Mouse (Mus musculus) cerebellum, adult 8-10 months (tissue): ENCODE results near the gene Kras.

ENCODE experiments used
- DNase-seq: peaks from one replicate; pipeline ENCODE4 v3.0.0; 2022

Kras gene

GRCm38 (mm10) chr6:145249291-145250184 is 501 bp downstream of the Kras start:
- DNase-seq: peak; percentile 65

GRCm38 (mm10) chr6:145247886-145248285 is 2.2 kb downstream of the Kras start:
- no peak for DNase-seq

GRCm38 (mm10) chr6:145246841-145247240 is 3.2 kb downstream of the Kras start:
- DNase-seq: no peak

GRCm38 (mm10) chr6:145242521-145242920 is 7.5 kb downstream of the Kras start:
- no peak for DNase-seq

GRCm38 (mm10) chr6:145240285-145240684 is 9.8 kb downstream of the Kras start:
- no peak for DNase-seq

- no peak for DNase-seq
Observed at GRCm38 (mm10) chr6:145237148-145237547, 12.9 kb downstream of the Kras start.

- no peak for DNase-seq
Observed at GRCm38 (mm10) chr6:145235367-145235766, 14.7 kb downstream of the Kras start.

GRCm38 (mm10) chr6:145234391-145234790 is 15.6 kb downstream of the Kras start:
- DNase-seq: no peak

GRCm38 (mm10) chr6:145226296-145226695 is 23.7 kb downstream of the Kras start:
- DNase-seq: no peak

GRCm38 (mm10) chr6:145224246-145224645 is 25.8 kb downstream of the Kras start:
- DNase-seq: no peak

GRCm38 (mm10) chr6:145215826-145216225 is 34.2 kb downstream of the Kras start:
- no peak for DNase-seq

- no peak for DNase-seq
Observed at GRCm38 (mm10) chr6:145213916-145214315, 36.1 kb downstream of the Kras start.

- DNase-seq: peak; percentile 16
Observed at GRCm38 (mm10) chr6:145211376-145212305, 38.4 kb downstream of the Kras start.

- peak; percentile 98 for DNase-seq
Observed at GRCm38 (mm10) chr6:145210816-145211338, 39.2 kb downstream of the Kras start, which contains the start of the genes Casc1 and Etfrf1. TSS of gene Casc1 (minus strand) at chr6:145211005. TSS of gene Etfrf1 (plus strand) at chr6:145211134.

- no peak for DNase-seq
Observed at GRCm38 (mm10) chr6:145210056-145210680, 39.9 kb downstream of the Kras start.

GRCm38 (mm10) chr6:145205142-145205541 is 44.9 kb downstream of the Kras start:
- no peak for DNase-seq

- DNase-seq: no peak
Observed at GRCm38 (mm10) chr6:145204440-145204839, 45.6 kb downstream of the Kras start.

GRCm38 (mm10) chr6:145202432-145203125 is 47.5 kb downstream of the Kras start:
- no peak for DNase-seq

GRCm38 (mm10) chr6:145197949-145198686 is 51.9 kb downstream of the Kras start:
- DNase-seq: no peak

GRCm38 (mm10) chr6:145193446-145193845 is 56.6 kb downstream of the Kras start:
- no peak for DNase-seq

- no peak for DNase-seq
Observed at GRCm38 (mm10) chr6:145193038-145193437, 57.0 kb downstream of the Kras start.
